Mouse (Mus musculus): ENCODE measurements around the gene Lrrc8b.

DNA sequence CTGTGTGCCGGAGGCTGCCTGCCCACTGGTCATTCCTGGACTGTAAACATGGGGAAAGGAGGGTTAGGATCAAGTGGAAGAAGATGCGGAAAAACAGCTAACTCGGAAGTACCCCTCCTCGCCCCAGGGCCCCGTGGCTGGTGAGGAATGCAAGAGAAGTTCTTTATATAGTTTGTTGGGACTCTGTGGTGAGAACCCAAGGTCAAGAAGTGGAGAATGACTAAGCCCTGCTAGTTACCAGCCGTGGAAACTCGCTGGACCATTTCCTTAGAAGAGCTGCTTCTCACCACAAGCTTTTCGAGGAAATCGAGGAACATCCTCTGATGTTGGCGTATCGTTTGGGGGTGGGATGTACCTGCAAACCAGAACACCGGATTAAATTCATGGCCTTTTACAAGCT, 109.4 kb downstream of the Lrrc8b start:
- TF ChIP-seq POLR2A (IDR thresholded peaks at IDR 0.05; ENCODE audit: low read depth, low read length) (no peak), CTCF (IDR thresholded peaks at IDR 0.05; ENCODE audit: borderline replicate concordance, insufficient read depth, low read length) (no peak)

All from embryonic fibroblast, embryonic 13.5 days (primary cell).